Mouse (Mus musculus) bone marrow, adult 2 months (tissue): ENCODE data around the gene C1s1. TPM values are rescaled to one million over a fixed set of nuclear protein-coding genes. Genes with fewer than 3 reads are reported as not detected.
"Not testable (repeated sequence)": the region's sequence is repeated elsewhere in the genome, so short reads cannot be mapped to it uniquely, and the experiment has no call there.

ENCODE experiments used
- H3K27ac ChIP-seq: fragments of 200-500 bp; 2 replicates; pipeline ENCODE4 v1.5.1; 2012; ENCODE audit warnings: low read depth, mild to moderate bottlenecking, control low read depth, inconsistent platforms, low read length; ENCODE audit not compliant: control insufficient read depth, poor library complexity, insufficient read depth
- H3K4me1 ChIP-seq: fragments of 200-500 bp; 2 replicates; pipeline ENCODE4 v1.6.1; 2011; ENCODE audit warnings: low read length; ENCODE audit not compliant: control insufficient read depth, insufficient read depth
- H3K4me3 ChIP-seq: fragments of 200-500 bp; replicated peaks from 2 replicates; pipeline ENCODE3; 2011; ENCODE audit warnings: mild to moderate bottlenecking, low read depth, low read length, control low read depth; ENCODE audit not compliant: control insufficient read depth
- CTCF ChIP-seq: fragments of 200-500 bp; IDR thresholded peaks from 2 replicates; pipeline ENCODE4 v1.5.1; 2011; ENCODE audit warnings: low read length, control low read depth; ENCODE audit not compliant: control insufficient read depth, insufficient read depth
- POLR2A ChIP-seq: fragments of 200-500 bp; IDR thresholded peaks from 2 replicates; pipeline ENCODE4 v1.6.1; 2011; ENCODE audit warnings: low read depth, mild to moderate bottlenecking, control low read depth, low read length, borderline replicate concordance; ENCODE audit not compliant: control insufficient read depth
- WGBS: fragments of 180-500 bp; shearing (Covaris S2); methylation state at CpG from one replicate; pipeline ENCODE4 v1.1.7; 2018; 5-methylcytosine and 5-hydroxymethylcytosine counted together
- polyA plus RNA-seq: library from polyadenylated mRNA; stranded (reverse); fragments of >200 nt; gene quantifications from 2 replicates; pipeline ENCODE4 v1.2.4, GENCODE M21; 2011; ENCODE audit warnings: low replicate concordance; ENCODE audit not compliant: missing spikeins, insufficient read depth, insufficient read length

Gene C1s1
- polyA plus RNA-seq, 1 experiment, result 5.2 TPM

DNA sequence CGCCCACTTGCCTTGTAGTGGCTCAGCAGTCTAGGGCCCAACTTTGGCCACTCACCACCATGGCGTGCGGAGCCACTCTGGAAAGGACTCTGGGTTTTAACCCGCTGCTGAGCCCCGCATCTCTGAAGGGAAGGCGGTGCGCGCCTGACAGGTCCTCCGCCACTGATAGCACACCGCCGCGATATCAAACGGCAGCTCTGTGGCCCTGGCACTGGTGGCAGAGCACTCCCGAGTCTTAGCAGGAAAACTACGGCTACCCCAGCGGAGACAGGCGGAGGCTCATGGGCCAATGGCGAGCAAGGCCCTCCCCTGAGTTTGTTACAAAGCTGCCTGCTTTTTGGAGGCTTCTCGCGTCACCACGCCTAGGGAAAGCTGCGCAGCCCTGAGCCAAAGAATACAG is 10.6 kb upstream of the C1s1 start:
- Histone ChIP-seq H3K4me3 (no peak overlapping the region), H3K27ac (no peak overlapping the region), H3K4me1 (no peaks in the 10 kb centered on the region)
- 87% methylated on average over 22 of the region's 22 CpGs for WGBS
- TF ChIP-seq CTCF, result no peak
- no peak for TF ChIP-seq POLR2A

- H3K4me1 ChIP-seq, result no peaks in the 10 kb centered on the region
- no peak overlapping the region for H3K4me3 ChIP-seq
- TF ChIP-seq CTCF (no peak), POLR2A (no peak)
- no peak overlapping the region for H3K27ac ChIP-seq
- WGBS, result 86% methylated on average over 3 of the region's 3 CpGs
Observed at GRCm38 (mm10) chr6:124549023-124549550, 6.9 kb upstream of the C1s1 start.

DNA sequence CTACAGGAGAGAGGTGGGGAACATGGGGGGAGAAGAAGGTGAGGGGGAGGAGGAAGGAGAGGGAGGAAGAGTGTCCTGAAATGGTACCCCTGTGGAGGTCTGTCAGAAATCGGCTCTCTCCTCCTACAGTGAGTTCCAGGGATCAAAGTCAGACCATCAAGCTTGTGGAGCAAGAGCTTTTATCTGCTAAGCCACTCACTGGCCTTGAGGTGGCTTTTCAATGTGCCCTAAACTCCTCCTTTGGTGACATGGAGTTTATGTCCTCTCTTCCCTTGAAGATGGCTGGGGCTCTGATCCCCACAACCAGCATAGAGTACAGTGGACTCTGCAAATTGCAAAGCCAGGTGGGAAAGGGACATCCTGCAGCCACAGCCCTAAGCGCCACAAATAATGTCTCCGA is 5.8 kb upstream of the C1s1 start:
- not testable (repeated sequence) for H3K27ac ChIP-seq, H3K4me1 ChIP-seq, H3K4me3 ChIP-seq
- WGBS, result 77% methylated on average over 3 of the region's 3 CpGs

- H3K27ac ChIP-seq, result no peak overlapping the region
- 61% methylated on average over 2 of the region's 2 CpGs for WGBS
- TF ChIP-seq CTCF (no peak), POLR2A (no peak)
- H3K4me1 ChIP-seq, result no peaks in the 10 kb centered on the region
- no peak overlapping the region for H3K4me3 ChIP-seq
Observed at GRCm38 (mm10) chr6:124545425-124545824, 3.3 kb upstream of the C1s1 start.

DNA sequence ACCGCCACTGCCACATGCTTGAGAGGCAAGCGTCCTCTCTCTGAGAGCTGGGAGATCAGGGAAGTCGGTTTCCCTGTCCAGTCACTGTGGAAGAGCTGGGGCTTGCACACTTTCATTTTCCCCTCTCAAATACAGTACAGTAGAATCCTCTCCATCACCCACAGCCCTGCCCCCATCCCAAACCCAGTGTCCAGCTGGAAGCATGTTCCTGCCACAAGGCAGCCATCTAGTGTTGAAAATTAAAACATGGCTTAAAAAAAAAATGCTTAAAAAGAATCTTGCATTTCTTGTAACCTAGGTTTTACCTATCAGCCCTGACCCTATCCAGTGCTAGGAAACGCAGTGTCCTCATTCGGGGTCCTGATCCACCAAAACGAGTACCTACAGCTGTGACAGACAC is 2.3 kb upstream of the C1s1 start:
- no peak for TF ChIP-seq CTCF
- TF ChIP-seq POLR2A, result no peak
- no peak overlapping the region for H3K4me3 ChIP-seq
- 72% methylated on average over 6 of the region's 6 CpGs for WGBS
- H3K27ac ChIP-seq, result no peak overlapping the region
- no peaks in the 10 kb centered on the region for H3K4me1 ChIP-seq

GRCm38 (mm10) chr6:124541176-124541575 is 983 bp downstream of the C1s1 start:
- H3K4me3 ChIP-seq, H3K4me1 ChIP-seq: not testable (repeated sequence)
- WGBS, result 66% methylated on average over 2 of the region's 2 CpGs

GRCm38 (mm10) chr6:124536125-124536829 is 5.9 kb downstream of the C1s1 start:
- not testable (repeated sequence) for H3K4me3 ChIP-seq, H3K4me1 ChIP-seq, H3K27ac ChIP-seq
- 65% methylated on average over 8 of the region's 8 CpGs for WGBS

More at GRCm38 (mm10) chr6:124541176-124541575, 983 bp downstream of the C1s1 start:
- not testable (repeated sequence) for H3K27ac ChIP-seq

DNA sequence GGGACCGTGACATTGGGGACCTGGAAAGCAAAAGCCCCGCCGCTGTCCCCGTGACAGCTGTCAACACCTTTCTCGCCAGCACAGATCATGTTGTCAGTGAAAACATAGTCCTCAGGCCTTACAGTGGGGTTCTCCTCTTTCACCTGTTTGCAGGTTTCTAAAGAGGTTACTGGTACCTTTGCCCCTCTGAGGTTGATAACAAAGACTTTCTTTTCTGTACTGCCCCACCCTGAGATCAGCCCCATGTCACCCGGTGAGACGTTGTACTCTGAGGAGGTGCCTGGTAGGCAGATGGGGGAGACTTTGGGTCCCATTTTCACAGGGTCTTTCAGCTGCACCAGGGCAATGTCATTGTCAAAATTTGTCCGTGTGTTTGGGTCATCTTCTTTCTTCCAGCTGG is 11.1 kb downstream of the C1s1 start:
- no peak overlapping the region for H3K4me3 ChIP-seq
- H3K4me1 ChIP-seq, result no peaks in the 10 kb centered on the region
- no peak overlapping the region for H3K27ac ChIP-seq
- TF ChIP-seq CTCF, result no peak
- no peak for TF ChIP-seq POLR2A
- 85% methylated on average over 8 of the region's 8 CpGs for WGBS

DNA sequence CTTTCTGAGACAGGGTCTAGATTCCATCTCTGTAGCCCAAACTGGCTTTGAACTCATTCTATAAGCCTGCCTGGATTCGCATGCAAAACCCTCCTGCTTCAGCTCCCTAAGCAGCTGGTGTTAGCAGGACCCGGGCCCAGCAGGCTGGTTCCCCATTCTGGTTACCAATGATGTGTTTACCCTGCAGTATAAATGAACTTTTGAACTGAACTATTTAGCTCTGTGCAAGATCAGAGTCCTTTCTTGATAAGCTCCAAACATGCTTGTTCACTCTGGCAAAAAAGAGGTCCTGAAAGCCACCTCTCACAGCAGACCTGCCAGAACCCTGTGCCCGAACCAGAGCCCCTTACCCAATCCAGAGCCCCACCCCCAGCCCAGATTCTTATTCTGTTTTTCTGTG is 14.3 kb downstream of the C1s1 start:
- H3K27ac ChIP-seq, result no peak overlapping the region
- TF ChIP-seq CTCF (no peak), POLR2A (no peak)
- WGBS, result 66% methylated on average over 3 of the region's 3 CpGs
- no peaks in the 10 kb centered on the region for H3K4me1 ChIP-seq
- H3K4me3 ChIP-seq, result no peak overlapping the region

GRCm38 (mm10) chr6:124522082-124522481 is 20.1 kb downstream of the C1s1 start:
- H3K4me1 ChIP-seq, H3K4me3 ChIP-seq, H3K27ac ChIP-seq: not testable (repeated sequence)
- WGBS, result 40% methylated on average over 7 of the region's 7 CpGs

DNA sequence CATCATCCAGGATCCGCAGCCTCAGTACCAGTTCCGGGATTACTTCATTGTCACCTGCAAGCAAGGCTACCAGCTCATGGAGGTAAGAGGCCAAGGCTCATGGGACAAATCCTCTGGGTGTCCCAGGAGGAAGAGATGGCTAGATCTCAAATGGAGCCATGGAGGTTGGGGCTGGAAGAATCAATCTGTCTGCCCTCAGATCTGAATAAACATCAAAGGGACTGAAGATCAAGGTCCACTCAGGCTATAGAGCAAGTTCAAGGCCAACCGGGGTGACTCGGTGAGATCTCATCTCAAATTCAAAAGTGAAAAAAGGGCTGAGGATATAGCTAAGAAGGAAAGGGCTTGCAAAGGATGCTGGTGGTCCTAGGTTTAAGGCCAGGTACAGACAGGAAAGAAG is 24.4 kb downstream of the C1s1 start:
- H3K27ac ChIP-seq, H3K4me3 ChIP-seq, H3K4me1 ChIP-seq: not testable (repeated sequence)
- WGBS, result 80% methylated on average over 4 of the region's 4 CpGs
